Mouse (Mus musculus): Measurements from ENCODE around the gene Iqcd.

DNA sequence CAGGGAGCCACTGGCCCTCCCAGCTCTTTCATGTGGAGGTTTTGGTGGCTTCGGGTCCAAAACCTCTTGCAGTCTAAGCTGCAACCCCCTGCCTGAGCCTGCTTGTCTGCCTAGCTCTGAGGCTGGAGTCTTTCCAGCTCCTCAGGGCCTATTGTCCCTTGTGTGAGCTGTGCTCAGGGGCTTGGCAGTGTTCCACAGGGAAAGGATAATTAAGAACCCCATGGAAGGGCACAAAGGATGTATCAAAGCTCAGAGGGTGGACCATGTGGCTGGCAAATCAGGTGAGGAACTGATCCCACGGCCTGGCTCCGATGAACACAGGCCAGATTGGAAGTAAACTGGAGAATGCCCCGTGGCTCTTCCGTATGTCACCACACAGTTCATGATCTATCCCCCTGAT lies 22.7 kb upstream of the Iqcd start:
- TF ChIP-seq CTCF (IDR thresholded peaks at IDR 0.05; ENCODE audit: insufficient read depth, low read depth, low read length) (no peak), POLR2A (IDR thresholded peaks at IDR 0.05; ENCODE audit: insufficient read depth, low read depth, low read length) (no peak)
